Mouse (Mus musculus): ENCODE results near the gene Tmem59. TPM values are rescaled to one million over a fixed set of nuclear protein-coding genes. Genes with fewer than 3 reads are reported as not detected.

Tmem59 gene
- 248 and 459 TPM in 2 replicates for polyA plus RNA-seq (2012; rRNA removed; ENCODE audit: low replicate concordance)

GRCm38 (mm10) chr4:107178182-107178829, at the start of gene Tmem59:
Gene Tmem59 (plus strand): TSS chr4:107178399.

GRCm38 (mm10) chr4:107178830-107179490, 761 bp downstream of the Tmem59 start, which contains the start of gene Tceanc2:
Gene Tceanc2 (minus strand): TSS chr4:107179116.

DNA sequence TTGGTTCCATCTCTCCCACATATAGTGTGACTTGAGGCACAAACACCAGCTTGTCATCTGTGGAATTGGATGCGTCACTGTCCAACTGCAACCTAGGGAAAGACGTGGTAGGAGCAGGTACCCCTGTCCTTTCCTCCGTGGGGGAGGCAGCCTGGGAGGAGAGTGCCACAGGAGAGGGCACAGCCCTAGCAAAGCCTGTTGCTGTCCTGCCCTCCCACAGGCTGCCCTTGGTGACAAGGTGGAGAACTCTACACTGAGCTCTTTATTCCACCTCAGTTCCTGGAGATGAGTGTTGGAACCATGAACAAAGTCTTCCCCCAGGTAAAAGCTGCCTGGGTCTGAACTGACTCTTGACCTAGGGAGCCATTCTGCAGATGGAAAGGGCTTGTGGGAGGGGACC, 30.7 kb downstream of the Tmem59 start, which contains the start of gene Ldlrad1:
TSS of gene Ldlrad1 (plus strand) at position 301 of the 400 bp plus-strand sequence.

Other genes with a start within 250 kb of the Tmem59 start
- 37.4 and 41.4 TPM in 2 replicates for gene Mrpl37, start 111.5 kb upstream of the Tmem59 start, polyA plus RNA-seq (2012; rRNA removed; ENCODE audit: low replicate concordance)
- gene Cyb5rl, start 111.4 kb upstream of the Tmem59 start, polyA plus RNA-seq (2012; rRNA removed; ENCODE audit: low replicate concordance): 2.8 and 4.1 TPM in 2 replicates
- 0.04 TPM in 1 of 2 replicates, not detected in the other for gene Cdcp2, start 81.5 kb upstream of the Tmem59 start, polyA plus RNA-seq (2012; rRNA removed; ENCODE audit: low replicate concordance)
- gene Tceanc2, start 717 bp downstream of the Tmem59 start, polyA plus RNA-seq (2012; rRNA removed; ENCODE audit: low replicate concordance): 4.4 and 5.1 TPM in 2 replicates
- 0.22 TPM in 1 of 2 replicates, not detected in the other for gene Ldlrad1, start 30.8 kb downstream of the Tmem59 start, polyA plus RNA-seq (2012; rRNA removed; ENCODE audit: low replicate concordance)
- 6.2 and 8.7 TPM in 2 replicates for gene Lrrc42, start 75.1 kb downstream of the Tmem59 start, polyA plus RNA-seq (2012; rRNA removed; ENCODE audit: low replicate concordance)
- gene Hspb11, start 75.2 kb downstream of the Tmem59 start, polyA plus RNA-seq (2012; rRNA removed; ENCODE audit: low replicate concordance): 0.65 and 1.0 TPM in 2 replicates
- gene Dio1, start 128.8 kb downstream of the Tmem59 start, polyA plus RNA-seq (2012; rRNA removed; ENCODE audit: low replicate concordance): 37.5 and 52.8 TPM in 2 replicates
- 33.6 and 59.2 TPM in 2 replicates for gene Yipf1, start 136.0 kb downstream of the Tmem59 start, polyA plus RNA-seq (2012; rRNA removed; ENCODE audit: low replicate concordance)
- gene Ndc1, start 189.4 kb downstream of the Tmem59 start, polyA plus RNA-seq (2012; rRNA removed; ENCODE audit: low replicate concordance): 2.3 and 10.1 TPM in 2 replicates

All from duodenum, adult 2 months (tissue).